Mouse (Mus musculus): ENCODE measurements around the gene Chil4. TPM values are rescaled to one million over a fixed set of nuclear protein-coding genes. Genes with fewer than 3 reads are reported as not detected.

Gene Chil4
- polyA plus RNA-seq, 1 experiment from 2014 or later = 0.09 TPM

Other genes with a start within 250 kb of the Chil4 start
- gene Ovgp1, start 245.8 kb downstream of the Chil4 start, polyA plus RNA-seq (2015; fragmentation: Nextera tagmentation; extraction: Ambion mirVana) = 3.7 and 4.2 TPM in 2 replicates
- gene Pifo, start 204.9 kb downstream of the Chil4 start, polyA plus RNA-seq (2015; fragmentation: Nextera tagmentation; extraction: Ambion mirVana) = 6.9 and 7.6 TPM in 2 replicates
- not detected in 2 replicates for gene Chil5, start 186.7 kb downstream of the Chil4 start, polyA plus RNA-seq (2015; fragmentation: Nextera tagmentation; extraction: Ambion mirVana)
- 0.92 and 1.1 TPM in 2 replicates for gene Chia1, start 106.3 kb downstream of the Chil4 start, polyA plus RNA-seq (2015; fragmentation: Nextera tagmentation; extraction: Ambion mirVana)
- not detected in 2 replicates for gene Chil3, start 51.9 kb downstream of the Chil4 start, polyA plus RNA-seq (2015; fragmentation: Nextera tagmentation; extraction: Ambion mirVana)
- not detected in 2 replicates for gene Chil6, start 186.7 kb upstream of the Chil4 start, polyA plus RNA-seq (2015; fragmentation: Nextera tagmentation; extraction: Ambion mirVana)

Measured in hindbrain, embryonic 15.5 days (tissue).